Mouse (Mus musculus): ENCODE data around the gene Kif5c. TPM values are rescaled to one million over a fixed set of nuclear protein-coding genes. Genes with fewer than 3 reads are reported as not detected.

Kif5c gene
- total RNA-seq, 1 experiment from 2014 or later, result 7.0 TPM

DNA sequence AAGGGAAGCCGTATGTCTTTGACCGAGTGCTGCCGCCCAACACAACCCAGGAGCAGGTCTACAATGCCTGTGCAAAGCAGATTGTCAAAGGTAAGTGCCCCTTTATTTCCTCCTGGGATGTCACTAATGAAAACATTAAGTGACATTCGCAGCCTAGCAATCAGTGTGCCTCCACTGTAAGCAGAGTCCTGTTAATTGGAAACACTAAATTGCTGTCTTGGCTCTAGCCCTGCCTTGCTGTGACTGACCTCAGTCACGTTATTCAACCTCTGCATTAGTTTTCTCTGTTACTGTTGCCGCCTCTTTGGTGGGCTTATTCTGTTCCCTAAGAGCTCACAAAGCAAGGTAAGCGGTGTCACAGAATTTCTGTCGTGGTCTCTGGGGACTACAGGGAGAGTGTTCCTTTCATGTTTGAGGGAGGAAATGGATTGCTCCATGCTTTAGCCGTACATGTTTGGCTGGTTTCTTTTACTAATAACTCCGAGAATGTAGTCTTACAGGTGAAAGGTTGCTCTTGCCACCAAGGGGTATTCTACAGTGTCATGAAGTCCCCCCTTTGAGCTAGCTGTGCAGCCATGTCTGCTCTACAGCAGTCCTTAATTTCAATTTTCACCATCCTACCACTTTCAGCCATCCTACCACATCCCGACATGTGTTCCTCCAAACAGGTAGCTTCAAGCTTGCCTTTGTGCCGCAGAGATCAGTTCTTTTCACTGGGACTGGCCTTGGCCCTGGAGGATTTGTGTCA, 52.8 kb downstream of the Kif5c start:
- DNase-seq, result no peak

DNA sequence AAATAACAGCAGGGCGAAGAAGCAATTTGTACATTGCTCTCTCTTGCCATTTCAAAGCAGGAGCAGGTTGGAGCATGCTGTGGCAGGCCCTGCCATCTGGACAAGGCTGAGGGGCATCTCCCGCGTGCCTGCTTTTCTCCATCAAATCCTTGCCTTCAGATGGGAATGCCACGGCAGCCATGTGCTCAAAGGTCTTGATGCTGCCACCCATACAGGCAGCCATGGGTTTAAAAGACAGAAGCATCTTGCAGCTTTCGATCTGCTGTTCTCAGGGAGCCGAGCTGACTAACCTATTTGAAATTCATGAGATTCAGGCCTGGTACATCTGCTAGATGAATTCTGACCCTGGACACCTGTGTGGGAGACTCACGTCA, 53.4 kb downstream of the Kif5c start:
- no peak for DNase-seq

DNA sequence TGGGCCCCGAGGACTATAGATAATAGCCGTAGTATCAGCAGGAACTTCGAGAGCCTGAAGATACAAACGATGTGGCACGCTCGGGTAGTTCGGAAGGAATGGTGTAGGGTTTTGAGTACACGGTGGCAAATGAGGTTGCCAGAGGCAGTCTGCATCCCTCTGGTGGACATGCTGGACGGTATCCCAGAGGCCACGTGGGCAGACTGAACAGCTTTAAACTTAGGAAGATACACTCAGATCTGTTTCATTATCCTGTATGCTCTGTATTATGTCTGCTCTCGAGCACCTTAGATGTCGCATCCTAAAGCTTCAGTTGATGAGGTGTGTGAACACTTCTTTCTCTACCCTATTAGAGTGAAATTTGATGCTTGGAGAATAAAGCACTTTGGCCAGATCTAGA, 56.9 kb downstream of the Kif5c start:
- DNase-seq, result no peak

DNA sequence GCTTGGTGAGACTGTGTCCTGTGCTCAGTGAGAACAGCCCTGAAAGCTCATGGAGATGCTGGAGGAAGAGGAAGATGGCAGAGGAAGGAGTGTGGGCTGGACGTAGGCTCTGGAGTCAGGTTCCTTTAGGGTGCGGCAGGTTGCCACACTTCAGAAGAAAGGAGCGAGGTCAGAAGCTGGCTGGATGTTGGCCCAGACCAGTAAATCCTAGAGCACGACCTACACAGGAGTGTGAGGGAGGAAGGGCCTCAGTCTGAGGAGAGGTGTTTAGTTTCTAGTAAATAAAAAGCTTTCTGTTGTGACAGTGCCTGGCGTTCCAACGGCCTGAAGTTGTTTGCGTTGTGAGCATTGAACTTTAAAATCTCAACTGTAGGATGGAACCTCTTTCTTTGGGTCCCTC, 59.3 kb downstream of the Kif5c start:
- DNase-seq, result no peak

DNA sequence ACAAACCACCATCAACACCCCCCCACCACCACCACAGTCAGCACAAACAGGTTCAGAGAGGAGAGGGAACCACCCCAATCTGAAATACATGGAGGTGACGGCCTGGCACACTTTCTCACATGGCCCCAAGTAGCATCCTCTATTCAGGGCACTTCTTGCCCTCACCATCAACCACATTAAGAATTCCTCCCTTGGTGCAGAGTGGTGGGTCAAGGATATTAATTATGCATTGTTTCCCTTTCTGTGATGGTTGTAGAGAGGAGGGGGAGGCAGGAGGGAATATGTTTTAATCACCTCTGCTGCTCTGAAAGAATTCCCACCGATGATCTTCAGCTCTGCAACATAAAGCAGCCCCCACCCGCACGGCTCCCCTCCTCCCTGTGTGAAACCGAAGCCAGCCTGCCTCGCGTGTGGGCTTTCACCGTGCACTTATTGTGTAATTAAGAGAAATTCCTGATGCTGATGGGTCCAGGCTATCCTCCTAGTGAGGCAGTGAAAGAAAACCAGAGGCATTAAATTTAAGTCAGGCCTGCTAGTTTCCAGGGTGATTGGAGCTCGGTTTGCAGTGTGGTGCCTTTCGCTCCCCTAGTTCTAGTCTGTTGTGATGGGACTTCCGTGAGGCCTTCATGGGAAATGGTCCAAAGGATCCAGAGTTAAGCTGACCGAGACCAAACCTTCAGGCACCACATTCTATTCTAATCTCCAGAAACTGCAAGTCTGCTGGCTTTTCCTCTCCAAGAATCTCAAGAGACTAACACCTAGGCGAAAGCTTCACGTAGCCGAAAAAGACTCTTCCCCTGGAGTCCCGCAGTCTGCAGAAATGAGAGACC, 60.3 kb downstream of the Kif5c start:
- no peak for DNase-seq

DNA sequence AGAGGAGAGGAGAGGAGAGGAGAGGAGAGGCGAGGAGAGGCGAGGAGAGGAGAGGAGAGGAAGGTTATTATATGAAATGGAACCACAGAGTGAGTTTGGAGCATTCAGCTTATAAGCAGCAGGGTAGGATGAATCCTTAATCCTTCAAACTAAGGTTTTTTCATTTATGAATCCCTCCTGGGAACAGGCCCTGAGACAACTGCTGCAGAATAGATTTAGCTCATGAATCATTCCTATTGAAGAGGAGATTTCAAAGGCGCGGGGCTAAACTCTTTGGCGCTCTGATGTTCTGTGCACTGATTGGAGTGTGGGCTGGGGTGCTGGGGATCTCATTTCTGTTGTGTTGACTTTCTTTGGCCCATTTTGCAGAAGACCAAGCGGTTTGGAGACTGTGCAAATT, 63.7 kb downstream of the Kif5c start:
- DNase-seq, result no peak

DNA sequence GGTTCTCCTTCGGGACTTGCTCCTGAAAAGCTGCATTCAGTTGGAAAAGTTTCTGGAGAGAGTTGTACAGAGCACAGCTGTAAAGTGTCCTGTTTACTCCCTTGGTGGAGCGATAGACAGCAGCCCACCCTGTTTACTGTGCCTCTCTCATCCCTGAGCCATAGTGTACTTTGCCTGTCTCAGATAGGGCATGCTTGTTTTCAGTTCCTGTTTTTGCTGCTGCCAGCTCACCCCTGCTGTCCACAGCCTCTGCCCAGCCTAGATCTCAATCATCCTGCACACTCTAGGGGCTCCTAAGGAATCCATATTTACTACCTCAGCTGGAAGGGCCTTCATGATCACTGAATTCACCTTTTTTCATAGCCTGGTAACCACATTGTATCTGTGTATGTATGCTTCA, 65.7 kb downstream of the Kif5c start:
- DNase-seq, result no peak

DNA sequence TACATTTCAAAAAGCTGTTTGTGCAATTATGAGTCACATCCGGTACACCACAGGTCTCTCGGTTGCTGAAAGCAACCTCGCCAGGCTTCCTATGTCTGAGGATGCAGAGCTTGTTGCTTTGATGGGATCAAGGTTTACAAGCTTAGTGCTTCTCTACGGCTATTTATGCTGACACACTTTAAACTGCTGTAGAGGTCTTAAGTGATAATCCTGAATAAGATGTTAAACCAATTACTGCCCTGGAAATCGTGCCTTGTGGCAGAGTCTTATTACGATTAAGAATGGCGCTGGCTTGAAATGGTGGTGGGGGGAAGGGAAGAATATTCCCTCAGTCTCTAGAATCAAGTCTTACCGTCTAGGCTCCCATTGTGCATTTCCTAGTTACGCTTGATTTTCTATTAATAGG, 71.3 kb downstream of the Kif5c start:
- DNase-seq, result no peak

DNA sequence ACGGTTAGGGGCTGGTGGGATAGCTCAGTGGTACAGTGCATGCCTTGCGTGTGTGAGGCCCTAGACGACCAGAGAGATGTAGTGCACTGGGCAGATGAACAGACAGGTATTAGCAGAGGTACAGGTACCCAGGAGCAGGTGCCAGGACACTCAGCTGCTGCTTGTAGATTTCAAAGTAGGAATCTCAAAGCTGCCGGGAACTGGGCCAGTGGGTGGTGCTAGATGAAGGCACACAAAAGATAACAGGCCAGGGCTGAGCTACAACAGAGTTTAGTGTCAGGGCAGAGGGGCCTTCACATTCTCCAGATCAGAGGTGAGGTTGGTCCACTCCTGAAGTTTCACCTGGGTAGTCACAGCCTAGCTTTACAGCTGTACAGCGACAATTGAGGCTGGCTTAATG, 72.3 kb downstream of the Kif5c start:
- no peak for DNase-seq

DNA sequence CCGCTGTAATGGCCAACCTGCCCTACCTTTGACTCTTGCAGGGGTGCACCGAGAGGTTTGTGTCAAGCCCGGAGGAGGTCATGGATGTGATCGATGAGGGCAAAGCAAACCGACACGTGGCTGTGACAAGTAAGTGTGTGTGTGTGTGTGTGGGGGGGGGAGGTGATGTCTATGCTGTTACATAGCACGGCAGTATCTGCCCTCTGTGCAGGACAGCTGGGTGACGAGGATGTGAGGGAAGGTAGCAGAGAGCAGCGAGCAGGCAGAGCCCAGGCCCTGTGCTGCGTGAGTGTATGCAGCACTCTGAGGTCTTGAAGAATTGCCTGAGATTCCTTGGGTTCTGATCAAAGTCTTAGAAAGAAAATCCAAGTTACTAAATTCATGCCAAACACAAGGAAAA, 75.6 kb downstream of the Kif5c start:
- DNase-seq, result no peak

DNA sequence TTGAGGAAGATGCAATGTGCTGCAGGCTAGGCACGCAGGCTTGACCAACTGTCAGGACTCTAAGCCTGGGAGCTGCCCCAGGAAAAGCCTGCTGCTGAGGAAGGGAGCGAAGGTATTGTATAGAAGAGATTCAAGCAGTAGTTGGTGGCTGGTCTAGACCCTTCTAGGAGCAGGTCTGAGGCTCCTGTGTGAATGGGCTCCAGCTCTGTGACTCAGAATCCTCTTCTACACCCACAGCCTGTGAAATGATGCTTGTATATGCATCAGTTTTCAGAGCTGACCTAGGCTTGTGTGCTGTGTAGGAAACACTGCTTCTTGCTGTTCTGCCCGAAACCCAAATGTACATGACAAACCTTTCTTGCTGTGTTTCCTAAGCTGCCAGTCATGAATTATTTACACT, 76.4 kb downstream of the Kif5c start:
- no peak for DNase-seq

DNA sequence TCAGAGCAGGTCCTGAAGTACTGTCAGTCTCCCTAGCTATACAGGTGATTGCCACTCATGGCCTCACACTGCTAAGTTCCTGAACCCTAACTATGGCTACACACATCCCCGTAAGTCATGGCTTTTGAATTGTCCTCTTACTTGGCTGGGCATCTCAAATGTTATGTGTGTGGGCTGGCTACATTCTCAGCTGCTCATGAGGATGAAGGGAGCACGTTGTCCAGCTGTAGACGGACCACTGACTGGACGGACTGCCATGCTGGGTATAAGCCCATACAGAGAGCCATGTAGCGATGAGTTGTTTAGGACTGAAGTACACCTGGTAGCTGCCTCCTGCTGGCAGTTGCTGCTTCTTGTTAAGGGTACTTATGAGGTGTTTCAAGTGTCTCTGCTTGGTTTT, 79.8 kb downstream of the Kif5c start:
- no peak for DNase-seq

DNA sequence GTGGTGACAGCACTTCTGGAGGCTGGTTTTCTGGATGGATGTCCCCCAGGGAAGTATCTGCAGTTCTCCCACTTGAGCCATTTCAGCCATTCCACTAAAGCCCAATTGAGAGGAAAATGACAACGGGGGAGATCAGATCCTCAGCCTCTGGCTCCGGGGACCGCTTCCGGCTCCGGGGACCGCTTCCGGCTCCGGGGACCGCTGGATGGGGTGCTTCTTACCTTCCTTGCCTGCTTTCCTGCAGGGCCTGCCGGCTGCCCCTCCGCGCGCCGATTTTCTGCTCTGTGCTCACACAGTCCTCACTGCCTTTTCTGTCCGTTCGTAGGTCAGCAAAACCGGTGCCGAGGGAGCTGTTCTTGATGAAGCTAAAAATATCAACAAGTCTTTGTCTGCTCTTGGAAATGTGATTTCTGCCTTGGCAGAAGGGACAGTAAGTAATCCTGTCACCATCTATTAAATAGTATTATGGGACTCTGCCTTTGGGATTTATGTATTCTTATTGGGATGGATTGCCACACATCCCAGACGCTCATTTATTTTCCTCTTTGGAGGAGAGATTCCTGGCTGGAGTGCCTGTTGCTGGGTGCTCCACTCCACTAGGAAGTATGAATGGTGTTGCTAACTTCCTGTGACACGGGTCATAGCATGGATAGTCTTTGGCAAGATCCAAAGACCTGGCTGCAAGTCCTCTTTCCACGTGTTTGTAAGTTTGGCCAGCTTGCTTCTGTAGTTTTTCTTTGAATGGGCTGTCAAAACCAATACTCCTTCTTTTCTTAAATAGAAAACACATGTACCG, 81.3 kb downstream of the Kif5c start:
- DNase-seq, result no peak

DNA sequence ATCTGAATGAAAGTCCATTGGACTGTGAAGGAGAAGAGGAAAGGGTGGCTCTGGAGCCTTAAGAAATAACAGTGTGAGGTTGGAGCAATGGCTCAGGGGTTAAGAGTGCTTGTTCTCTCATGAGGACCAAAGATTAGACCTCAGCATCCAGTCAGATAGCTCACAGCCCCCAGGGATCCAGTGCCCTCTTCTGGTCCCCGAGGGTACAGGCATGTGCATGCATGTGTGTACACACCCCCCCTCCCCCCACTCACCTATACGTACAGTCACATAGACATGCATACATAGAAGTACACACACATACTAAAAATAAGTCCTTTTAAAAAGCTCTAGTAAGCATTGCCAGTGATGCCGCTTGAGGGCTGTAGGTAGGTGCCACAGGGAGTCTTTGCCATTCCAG, 91.1 kb downstream of the Kif5c start:
- DNase-seq, result no peak

DNA sequence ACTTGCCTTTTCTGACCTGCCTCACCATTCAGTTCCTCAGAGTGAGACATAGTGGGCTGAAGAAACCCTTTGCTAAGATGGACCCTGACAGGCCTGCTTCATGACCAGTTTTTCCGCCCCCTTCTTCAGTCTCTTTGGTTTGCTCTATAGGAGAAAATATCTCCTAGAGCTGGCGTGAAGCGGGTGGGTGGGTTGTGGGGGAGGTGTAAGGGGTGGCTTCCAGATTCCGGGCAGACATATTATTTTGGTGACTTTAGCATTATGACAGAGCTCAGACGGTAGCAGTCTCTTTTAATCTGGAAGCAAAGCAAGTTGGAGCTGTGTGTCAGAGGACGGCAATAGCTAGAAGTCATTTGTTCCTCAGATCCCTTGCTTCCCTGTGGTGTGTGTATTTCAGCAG, 92.6 kb downstream of the Kif5c start:
- no peak for DNase-seq

DNA sequence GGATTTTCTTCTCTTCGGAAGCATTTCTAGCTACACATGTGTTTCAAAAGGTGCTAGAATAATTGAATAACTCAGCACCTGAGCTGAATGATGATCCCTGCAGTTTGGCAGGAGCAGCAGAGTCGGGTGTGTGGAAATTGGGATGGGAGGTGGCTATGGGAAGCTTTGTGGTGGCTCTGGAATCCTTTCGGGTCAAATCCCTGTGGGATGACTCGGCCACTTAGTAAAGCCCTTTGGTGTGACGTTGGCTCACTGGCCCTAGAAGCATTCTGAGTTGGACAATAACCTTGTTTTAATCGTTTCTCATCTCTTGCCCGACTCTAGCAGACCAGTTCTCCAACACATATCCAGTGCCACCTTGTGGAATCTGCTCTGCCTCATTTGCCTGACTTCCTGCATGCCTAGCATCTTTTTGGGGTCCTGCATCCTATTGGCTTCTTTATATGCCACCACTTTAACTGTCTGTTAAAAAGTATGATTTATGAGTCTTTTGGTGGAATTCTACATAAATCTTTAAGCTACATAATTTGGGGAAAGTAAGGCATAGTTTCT, 93.3 kb downstream of the Kif5c start:
- DNase-seq, result no peak

DNA sequence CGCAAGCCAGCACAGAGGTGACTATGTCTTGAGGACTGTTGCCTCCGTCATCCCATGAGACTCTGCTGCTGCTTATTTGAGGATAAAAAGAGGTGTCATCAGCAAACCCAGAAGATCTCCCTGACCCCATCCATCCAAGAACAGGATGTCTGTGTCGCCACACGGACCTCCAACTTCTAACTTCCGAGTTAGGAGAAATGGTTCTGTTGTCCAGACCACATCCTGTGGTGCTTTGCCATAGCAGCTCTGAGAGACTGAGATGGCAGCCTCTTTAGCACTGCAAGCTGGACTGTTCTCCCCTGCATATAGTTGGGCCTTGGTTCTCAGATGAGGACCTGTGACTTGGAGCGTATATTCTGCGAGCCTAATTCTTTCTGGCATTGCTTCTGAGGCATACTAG, 97.4 kb downstream of the Kif5c start:
- DNase-seq, result no peak

DNA sequence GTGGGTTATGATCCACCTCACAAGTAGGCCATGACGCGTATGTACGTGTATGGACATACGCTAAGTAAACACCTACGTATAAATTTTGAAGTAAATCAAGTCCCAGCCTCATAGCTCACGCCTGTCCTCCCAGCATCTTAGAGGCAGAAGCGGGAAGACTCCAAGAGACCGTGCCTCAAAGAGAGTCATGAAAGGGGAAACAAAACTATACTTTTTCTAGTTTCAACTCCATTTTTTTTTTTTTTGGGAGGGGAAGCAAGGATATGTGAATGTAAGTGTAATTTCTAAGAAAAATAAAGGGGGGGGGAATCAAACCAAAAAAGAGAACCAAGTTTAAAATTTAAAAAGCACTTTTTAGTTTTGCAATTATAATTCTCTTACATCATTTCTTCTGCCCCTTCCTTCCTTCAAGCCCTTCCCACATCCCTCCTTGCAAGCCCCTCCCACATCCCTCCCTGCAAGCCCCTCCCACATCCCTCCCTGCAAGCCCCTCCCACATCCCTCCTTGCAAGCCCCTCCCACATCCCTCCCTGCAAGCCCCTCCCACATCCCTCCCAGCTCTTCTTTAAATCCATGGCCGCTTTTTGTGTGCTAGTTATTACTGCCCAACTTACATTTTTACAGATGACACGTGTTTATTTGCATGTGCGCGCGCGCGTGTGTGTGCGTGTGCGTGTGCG, 98.5 kb downstream of the Kif5c start:
- no peak for DNase-seq

DNA sequence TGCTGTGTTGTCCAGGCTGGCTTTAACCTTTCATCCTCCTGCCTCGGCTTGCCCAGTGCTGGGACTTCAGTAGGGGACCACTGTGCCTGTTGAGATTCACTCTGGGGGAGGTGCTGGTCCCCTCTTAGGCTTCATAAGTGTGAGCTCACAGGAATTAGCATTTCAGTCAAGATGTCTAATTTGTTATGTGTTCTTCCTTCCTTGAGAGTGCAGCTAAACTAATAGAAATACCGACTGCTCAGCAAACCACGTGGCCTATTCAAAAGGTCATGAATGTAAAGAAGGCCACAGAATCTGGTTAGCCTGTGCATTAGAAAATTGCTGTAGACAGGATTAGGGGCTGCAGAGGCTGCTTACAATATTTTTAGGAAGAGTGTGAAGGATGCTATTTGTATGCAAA, 99.4 kb downstream of the Kif5c start:
- no peak for DNase-seq

DNA sequence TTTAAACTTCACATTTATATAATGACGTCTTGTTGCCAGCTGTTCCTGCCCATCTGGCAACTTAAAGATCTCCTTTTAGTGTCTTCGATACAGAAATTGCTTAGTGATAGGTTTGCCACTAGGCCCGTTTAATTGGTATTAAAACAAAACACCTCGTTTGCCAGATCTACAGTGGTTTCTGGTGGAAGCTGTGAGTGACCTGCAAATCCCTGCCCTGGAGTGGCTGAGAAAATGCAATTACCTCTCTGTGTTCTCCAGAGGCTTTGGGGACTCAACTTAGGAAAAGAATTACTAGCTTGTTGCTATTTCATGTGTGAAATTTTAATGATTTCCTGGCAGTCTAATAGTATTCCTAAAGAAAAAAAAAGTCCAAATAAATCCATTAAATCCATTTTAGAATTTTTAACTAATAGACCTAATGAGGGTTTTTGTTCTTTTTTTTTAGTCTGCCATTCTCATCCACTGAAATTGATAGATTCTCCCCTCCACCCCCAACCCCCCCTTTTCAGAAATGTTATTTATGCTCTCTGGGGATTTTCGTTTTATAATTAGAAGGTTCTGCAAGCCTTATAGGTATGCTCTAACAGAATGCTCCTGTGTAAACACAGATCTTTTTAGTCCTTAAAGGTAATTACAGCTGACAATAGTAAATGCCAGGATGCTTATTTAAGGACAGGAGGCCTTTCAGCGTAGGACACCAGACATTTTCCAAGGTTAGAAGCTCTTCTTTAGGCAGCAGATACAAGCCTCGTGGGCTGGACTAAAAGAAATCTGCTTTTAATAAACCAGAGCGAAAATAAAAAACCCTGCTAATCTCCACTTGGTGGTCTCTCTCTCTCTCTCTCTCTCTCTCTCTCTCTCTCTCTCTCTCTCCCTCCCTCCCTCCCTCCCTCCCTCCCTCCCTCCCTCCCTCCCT, 100.1 kb downstream of the Kif5c start:
- no peak for DNase-seq

DNA sequence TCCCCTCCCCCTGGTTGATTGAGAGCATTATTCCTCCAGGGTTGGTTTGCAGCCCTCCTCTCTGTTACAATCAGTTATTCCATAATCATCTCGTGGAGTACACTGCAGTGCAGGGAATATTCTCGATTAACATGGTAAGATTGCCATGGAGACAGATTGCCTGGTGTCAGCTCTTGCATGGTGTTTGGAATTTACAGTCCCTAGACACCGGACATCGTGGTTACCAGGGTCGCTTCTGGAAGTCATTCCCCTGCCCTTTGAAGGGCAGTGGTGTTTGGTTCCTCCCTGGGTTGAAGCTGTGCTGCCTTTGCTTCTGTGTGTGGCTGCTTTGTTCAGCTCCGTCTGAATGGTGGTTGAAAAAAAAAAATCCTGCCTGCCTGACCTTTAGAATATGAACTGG, 100.8 kb downstream of the Kif5c start:
- no peak for DNase-seq

All from adrenal gland, postnatal 14 days (tissue).